Mouse (Mus musculus) spleen, postnatal 10 days (tissue): ENCODE results near the gene Gm44579.

Experiments
- DNase-seq, 2 experiments: peaks; one replicate each; pipeline ENCODE4 v3.0.0; 2021 to 2022; ENCODE audit warnings: low spot score in 2 of 2

Gm44579 gene

DNA sequence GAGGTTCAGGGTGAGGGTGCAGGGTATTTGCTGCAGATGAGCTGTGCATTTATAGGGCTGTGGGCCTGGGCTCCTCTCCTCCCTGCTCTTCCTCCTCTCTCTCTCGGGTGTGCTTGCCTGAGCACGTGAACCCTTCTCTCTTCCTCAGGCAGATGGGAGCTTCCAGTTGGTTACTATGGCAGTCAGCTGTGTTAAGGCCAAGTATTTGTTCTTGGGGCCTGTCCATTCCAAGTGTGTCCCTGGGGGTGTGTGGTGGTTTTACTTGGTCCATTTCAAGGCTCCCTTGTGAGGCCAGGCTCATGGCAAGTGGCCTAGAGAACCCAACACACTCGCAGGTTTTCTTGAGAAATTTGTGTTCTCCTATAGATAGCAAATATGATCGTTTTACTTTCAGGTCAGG lies at the start of gene Gm44579, which contains the start of gene Olfr287:
Gene Gm44579 (minus strand): TSS at position 101 of the 400 bp plus-strand sequence.
Gene Olfr287 (minus strand): TSS at position 180 of the 400 bp plus-strand sequence.
- DNase-seq = no peak

DNA sequence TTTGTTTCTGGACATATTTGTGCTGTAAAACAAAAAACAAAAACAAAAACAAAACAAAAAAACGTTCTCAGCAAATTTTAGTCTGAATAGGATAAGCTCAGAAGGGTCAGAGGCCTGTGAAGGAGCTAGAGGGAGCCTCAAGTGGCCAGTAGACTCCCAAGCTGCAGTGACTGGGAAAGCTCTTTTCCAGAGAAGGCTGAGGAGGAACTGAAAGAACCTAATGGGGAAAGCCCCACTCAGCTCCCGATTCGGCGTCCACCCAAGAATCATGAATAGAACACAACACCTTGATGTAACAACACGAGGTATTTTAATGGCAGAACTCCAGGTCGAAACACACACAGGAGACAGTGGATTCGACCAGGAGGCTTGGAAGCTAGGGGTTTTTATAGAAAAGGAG lies 37.0 kb upstream of the Gm44579 start:
- no peak for DNase-seq

DNA sequence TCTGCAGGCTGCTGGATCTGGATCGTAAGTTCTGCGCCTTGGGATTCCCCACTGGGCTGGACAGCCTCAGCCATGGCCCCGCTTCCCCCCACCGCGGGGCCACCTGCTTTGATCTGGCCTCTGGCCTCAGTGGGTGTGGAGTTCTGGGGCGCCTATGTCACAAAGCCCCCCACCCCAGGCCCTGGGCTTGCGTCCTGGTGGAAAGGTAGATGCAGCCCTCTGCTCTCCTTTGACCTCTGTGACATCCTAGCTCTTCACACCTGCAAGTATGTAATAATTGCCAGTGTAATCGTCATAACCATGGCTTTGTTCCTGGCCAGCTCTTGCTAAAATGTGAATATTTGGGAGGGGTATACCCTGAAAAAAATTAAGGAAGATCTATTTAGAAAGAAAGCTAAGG lies 36.4 kb upstream of the Gm44579 start, which contains the start of gene H1fnt:
Gene H1fnt (minus strand): TSS at position 101 of the 400 bp plus-strand sequence.
- no peak for DNase-seq

DNA sequence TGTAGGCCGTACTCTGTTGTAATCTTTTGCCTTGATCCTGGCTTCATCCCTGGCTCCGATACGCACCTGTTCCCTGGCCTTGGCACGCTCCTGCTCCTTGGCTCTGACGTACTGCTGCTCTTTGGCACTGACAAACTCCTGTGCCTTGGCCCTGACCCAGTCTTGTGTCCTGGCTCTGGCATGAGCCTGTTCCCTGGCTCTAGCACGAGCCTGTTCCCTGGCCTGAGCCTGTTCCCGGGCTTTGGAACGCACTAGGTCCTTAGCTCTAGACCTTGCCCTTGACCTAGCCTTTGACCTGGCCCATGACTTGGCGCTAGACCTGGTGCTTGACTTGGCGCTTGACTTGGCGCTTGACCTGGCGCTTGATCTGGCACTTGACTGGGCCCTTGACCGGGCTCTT lies 35.5 kb upstream of the Gm44579 start:
- DNase-seq = no peak

DNA sequence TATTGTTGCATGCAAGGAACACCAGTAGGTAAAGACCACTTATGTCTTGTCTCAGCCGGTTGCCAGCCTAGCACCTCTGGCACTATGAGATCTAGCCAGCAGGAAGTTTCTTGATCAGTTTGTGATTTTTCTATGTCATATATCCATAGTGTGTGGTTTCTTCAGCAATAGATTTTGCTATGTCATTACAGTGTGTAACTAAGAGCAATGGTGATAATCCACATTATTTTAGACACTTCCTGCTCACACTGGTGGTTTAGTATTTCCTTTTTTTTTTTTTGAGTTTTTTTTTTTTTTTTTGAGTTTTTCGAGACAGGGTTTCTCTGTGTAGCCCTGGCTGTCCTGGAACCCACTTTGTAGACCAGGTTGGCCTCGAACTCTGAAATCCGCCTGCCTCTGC lies 14.7 kb upstream of the Gm44579 start:
- DNase-seq = no peak

DNA sequence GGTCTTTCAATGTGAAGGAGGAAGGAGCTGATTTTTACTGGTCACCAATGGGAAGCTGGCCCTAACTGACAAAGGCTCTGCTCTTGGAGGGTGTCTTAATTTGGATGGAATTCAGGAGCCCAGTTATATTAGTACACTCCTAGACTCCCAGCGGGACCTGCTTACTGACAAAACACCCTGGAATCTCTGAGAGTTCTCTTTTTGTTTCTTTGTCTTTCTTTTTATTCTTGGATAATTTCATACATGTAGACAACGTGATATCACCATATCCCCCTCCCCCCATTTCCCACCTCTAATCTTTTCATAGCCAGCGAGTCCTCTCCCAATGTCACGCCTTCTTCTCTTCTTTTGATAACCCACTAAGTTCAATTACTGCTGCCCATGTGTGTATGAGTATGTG lies 13.6 kb upstream of the Gm44579 start, which contains the start of gene Olfr286:
Gene Olfr286 (minus strand): TSS at position 101 of the 400 bp plus-strand sequence.
- no peak for DNase-seq

DNA sequence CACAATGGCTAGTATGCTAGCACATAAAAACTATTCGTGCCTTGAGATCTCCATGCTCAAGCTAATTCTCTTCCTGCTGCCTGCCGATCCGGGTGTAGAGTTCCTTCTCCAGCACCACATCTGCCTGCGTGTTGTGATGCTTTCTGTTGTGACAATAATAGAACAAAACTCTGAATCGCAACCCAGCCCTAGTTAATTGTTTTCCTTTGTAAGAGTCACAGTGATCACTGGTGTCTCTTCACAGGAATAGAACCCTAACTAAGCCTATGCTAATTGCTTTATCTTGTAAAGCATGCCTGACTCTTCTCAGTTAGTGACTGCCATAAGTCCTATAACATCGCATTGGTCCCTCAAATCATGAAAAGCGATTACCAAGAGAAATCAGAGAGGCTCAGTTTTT lies 5.3 kb upstream of the Gm44579 start:
- no peak for DNase-seq

DNA sequence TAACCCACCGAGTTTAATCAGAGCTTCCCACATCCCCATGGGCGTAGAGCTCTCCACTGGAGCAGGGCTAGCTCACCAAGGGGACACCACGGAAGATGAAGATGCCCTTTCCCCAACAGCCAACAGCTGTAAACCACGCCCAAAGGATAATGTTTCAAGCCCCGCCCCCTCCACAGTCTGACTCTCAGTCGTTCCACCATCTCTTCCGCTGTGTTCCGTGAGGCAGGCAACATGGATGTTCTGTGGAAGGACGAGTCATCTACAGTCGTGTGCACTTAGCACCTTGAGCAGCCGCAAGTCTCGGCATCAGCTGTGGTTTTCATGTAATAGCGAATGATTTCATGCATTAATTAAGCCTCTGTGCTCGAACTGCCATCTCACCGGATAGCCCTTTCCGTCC lies 4.8 kb upstream of the Gm44579 start:
- DNase-seq = no peak

DNA sequence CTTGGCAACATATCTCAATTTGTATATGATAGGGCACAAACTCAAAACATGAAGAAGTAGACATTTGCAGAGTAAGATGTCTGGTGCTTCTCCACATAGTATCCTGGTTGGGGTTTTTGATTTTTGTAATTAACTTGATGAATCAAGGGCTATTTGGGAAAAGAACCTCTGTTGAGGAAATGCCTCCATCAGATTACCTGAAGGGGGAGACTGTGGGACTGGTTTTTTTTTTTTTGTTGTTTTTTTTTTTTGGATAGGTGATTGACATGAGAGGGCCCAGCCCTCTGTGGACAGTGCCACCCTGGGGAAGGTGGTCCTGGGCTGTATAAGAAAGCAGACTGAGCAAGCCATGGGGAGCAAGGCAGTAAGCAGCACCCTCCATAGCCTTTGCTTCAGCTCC lies 1.6 kb upstream of the Gm44579 start:
- DNase-seq = no peak

DNA sequence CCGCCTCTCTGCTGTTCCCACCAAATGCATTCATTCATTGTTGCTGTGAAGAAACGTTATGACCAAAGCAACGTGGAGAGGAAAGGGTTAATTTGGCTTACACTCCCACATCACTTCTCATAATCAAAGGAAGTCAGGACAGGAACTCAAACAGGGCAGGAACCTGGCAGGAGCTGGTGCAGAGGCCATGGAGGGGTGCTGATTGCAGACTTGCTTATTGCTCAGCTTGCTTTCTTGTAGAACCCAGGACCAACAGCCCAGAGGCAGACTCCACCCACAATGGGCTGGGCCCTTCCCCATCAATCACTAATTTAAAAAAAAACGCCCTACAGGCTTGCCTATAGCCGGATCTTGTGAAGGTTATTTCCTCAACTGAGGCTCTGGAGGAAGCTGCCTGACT lies 6.6 kb downstream of the Gm44579 start:
- DNase-seq = no peak

DNA sequence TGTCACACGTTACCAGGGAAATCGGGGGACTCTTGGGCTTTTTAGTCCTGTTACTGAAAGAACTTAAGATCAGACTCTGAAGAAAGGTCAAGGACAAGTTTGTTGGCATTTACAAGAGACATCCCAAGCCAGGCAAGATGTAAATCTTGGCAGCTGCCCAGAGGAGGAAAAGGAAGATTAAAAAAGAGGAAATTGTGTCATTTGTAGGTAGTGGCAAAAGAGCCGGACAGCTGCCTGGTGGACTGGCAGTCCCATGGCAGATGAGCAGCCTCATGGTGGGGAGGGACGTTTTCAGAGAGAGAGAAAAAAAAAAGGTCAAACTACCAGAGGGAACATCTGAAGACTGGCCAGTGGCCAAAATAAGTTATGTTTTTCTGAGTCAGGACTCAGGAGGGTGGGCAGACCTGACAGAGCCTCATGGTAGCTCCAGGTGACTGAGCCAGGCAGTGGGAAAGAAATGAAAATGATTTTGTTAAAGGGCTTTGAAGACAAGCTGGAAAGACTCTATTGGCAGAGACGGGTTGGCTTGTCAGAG lies 7.4 kb downstream of the Gm44579 start:
- DNase-seq = no peak

DNA sequence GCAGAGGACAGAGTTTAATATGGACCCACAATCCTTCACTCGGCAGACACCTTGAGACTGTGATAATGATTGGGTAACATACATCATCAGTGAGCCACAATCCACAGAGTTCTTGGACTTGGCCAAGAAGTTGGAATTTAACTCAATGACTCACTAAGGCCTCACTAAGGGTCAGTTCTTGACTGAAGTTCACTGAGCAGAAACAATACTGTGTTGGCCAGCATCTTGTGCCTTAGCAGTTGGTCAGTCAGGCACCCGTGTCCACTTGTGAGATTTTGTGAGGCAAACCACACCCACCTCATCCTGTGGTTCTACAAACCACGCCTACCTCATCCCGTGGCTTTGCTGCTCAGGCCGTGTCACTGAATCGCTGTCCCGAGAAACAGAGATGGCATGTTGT lies 11.1 kb downstream of the Gm44579 start:
- no peak for DNase-seq

DNA sequence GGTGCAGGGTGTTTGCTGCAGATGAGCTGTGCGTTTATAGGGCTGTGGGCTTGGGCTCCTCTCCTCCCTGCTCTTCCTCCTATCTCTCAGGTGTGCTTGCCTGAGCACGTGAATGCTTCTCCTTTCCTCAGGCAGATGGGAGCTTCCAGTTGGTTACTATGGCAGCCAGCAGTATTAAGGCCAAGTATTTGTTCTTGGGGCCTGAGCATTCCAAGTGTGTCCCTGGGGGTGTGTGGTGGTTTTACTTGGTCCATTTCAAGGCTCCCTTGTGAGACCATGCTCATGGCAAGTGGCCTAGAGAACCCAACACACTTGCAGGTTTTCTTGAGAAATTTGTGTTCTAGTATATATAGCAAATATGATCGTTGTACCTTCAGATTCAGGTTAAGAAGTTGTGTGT lies 25.3 kb downstream of the Gm44579 start, which contains the start of gene Olfr288:
Gene Olfr288 (minus strand): TSS at position 101 of the 400 bp plus-strand sequence.
- DNase-seq = no peak

DNA sequence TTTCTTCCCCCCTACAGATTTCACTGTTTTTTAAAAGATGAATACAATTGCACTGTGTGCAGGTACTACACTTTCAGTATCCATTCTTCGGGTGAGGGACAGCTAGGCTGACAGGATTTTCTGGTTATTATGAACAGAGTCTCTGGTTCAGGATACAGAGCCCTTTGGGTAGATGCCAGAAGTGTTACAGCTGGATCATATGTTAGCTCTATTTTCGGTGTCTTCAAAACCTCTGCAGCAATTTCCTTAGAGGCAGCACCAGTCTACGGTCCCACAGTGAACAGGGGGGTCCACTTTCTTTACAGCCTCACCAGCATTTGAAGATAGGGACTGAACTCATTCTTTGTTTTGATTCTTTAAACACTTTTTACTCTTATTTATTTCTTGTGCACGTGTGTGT lies 36.3 kb downstream of the Gm44579 start:
- DNase-seq = no peak

DNA sequence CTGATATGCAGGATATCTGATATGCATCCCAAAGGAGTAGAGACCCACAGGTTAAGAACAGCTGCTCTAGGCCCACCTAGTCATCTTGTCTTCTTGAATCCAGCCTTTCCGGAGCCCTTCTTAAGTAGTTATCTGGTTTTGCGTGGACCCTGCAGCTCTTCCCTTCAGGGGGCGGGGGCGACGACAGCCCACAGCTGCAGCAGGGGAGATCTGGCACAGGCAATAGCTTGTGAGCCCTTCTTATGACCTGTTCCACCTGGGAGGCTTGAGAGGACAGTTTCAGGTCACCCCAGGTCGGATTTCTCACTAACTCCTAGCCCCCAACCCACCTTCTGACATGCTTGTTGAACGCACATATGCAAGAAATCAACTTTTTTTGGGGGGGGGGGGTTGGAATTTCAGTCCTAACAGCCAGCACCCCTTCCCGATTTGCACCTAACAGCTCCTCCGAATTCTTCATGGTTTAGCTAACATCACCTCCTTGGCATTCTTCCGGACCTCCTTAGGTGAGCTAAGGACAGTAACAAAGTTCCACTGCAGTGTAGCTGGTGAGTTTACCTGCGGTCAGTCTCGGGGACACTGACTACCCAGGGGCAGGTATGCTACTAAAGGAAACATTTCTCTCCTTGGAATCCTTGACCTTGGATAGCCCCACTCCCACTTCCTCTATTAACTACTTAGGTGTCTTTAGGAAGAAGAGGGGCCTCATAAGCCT lies 38.8 kb downstream of the Gm44579 start:
- no peak for DNase-seq

DNA sequence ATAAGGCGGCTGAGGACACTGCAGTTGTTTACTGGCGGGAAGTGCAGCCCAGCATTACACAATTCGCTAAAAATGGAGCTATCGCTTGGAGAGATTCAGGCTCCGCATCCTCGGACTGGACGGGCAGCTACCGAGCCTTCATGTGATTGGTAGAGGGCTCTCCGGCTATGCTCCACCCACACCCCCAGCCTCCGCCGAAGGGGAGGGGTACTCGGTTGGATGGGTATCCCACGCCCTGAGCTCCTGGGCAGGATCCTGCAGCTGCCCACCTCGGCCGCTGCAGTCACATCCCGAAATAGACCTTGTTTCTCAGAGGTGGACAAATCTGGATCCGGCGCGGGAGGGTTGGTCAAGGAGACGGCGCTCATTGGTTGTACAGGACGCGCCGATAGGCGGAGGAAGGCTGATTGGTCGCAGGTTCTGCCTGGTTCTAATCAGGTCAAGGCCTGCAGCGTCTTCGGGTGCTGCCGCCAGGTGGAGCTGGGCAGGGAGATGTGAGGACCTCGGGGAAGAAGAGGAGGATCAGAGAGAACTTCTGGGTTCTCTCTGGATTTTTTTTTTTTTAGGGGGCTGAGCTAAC lies 39.6 kb downstream of the Gm44579 start:
- peak; percentile 52 to 83 for DNase-seq

DNA sequence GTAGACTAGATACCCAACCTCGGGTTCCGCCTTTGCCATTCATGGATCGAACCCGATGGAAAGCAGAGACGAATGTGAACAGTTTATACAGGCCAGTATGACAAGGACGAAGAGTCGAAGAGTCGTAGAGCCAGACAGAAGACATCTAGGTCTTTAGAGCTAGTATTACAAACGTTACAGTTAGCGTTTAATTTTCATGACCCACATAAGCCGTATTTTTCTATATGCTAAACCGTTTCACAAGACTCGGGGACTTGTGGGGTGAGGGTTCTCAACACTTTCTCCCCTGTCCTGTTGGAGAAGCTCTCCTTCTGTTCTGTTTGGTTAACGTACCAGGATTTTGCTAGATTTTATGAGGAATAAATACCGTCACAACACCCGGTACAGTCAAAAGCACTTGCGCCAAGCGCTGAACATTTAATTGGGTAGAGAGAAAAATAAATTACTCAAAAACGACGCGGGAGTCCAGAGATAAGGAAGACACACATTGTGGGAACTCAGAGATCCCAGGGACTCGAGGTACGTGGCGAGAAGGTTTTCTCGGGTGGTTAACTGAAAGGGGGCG lies 40.1 kb downstream of the Gm44579 start:
- no peak for DNase-seq

DNA sequence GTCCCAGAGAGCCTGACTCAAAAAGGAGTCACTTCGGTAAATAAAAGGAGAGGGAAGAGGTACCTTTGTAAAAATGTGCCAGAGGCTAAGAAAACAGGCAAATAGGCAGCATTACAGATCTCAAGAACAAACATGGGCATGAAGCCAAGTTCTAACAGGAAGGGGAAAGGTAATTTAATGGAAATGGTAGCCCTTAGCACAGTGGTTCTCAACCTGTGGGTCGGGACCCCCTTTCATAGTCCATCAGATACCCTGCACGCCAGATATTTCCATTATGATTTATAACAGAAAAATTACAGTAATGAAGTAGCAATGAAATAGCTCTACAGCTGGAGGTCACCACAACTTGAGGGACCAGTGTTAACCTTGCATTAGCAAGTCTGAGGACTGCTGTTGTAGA lies 43.5 kb downstream of the Gm44579 start:
- no peak for DNase-seq

DNA sequence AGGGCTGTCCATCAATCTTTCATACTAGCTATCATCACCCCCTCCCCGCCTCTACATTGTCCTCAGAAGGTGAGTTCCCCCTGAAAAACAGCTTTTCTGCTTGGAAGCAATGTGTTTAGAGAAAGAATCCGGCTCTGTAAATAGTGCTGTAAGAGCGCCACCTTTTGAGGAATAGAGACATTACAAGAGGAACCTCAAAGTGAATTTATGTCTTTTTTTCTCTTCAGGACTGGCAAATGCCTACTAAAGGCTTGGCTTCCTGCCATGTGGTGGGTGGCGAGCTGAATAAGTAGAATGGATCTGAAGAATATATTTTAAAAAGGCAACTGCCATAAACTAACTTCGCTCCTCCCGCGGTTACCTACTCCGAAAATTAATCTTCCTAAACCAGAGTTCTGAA lies 47.0 kb downstream of the Gm44579 start:
- DNase-seq = no peak

DNA sequence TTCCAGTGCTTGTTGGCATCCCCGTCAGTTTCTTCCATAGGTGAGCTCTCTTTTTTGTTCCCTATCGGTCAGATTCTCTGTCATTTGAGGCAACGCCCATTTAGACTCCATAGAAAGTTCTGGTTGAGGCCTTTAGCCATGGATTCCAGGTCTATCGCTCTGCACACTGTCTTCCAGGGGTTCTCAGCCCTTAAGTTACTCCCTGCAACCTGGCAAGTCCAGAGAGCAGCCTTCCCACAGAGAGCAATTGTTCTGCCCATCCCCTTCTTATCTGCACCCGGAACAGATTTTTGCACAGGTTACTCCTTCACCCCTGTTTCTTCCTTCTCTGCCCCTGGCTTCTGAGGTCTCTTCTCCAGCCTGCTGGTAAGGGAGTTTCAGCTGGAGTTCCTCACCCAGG lies 48.7 kb downstream of the Gm44579 start:
- no peak for DNase-seq

DNA sequence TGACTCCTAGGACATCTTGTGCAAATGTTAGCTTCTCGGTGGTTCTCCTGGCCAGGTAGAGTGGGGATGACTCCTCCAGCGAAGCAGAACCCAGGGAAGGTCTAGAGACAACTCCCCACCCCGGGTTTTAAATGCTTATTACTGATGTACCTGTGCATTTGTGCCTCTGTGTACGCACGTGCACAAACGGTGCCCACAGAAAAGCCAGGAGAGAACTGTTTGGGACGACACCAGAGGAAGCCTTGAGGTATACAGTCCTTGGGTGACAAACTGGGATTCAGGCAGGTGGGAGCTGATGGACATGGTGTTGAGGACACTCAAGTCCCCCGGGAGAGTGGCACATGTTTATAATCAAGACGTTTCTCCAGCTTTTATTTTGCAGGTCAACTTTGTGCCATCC lies 49.9 kb downstream of the Gm44579 start:
- no peak for DNase-seq

DNA sequence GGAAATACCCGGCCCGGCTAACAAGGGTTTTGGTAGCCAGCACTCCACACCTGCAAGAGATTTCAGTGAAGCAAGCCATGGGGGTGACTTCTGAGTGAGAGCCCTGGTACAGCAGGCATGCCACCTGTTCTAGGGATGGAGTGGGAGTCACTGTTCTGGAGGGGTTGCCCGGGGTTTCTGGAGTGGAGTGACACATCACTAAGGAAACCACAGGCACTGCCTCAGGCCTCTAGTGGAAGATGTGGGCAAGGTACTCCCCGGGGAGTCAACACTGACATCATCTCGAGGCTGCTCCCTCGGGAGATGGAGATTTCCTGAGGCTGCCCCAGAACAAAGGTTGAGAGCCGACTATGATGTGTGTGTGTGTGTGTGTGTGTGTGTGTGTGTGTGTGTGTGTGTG lies 50.4 kb downstream of the Gm44579 start:
- no peak for DNase-seq

DNA sequence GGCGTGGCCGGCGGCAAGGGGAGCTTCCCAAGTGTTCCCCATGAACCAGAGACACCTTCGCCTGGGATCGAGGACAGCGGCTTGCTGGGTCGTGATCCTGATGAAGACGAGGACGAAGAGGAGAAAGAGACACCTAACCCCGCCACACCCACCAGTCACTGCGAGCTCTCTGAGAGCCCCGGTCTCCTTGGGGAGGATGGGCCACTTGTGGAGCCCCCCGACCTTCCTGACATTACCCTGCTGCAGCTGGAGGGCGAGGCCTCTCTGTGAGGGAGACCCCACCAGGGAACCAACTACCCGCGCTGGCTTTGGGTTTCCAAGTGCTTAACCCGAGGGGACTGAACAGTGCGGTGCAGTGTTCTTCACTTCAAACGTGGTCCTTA lies 52.2 kb downstream of the Gm44579 start:
- DNase-seq = no peak
